Mouse (Mus musculus) heart, postnatal 25 days (tissue): ENCODE measurements around the gene Agap2. TPM values are rescaled to one million over a fixed set of nuclear protein-coding genes. Genes with fewer than 3 reads are reported as not detected.
A peak's percentile ranks its signal among the peaks of the same experiment; 100 is the strongest.

Experiments used
- DNase-seq: peaks from one replicate; pipeline ENCODE4 v3.0.0; 2022; ENCODE audit warnings: low spot score
- intact Hi-C: fragments of 180-260 bp; cut with DNase I; formaldehyde crosslinking; loops from one replicate; pipeline ENCODE4 v1.15.1; 2025
- total RNA-seq, 2 experiments: library from RNA; stranded (reverse); gene quantifications; 2 replicates each; pipeline ENCODE4 v1.2.3; 2021

Gene Agap2
- 1 to 10 TPM; 5.9 to 7.3 TPM for total RNA-seq

- intact Hi-C loops, result no loop called here
- DNase-seq, result no peak
Observed at GRCm38 (mm10) chr10:127075080-127075479, at the start of gene Agap2. Agap2 (plus strand) TSS chr10:127075284.

- intact Hi-C loops, result loop anchor here (1.0 to 2.0 kb wide), 2 partner anchors 40 to 111 kb away; no protein-coding TSS in a partner anchor
- DNase-seq, result peak; percentile 76
Observed at GRCm38 (mm10) chr10:127030336-127031296, 44.5 kb upstream of the Agap2 start, which contains the start of gene Tsfm. Tsfm (minus strand) TSS chr10:127030840.

- intact Hi-C loops, result no loop called here
- no peak for DNase-seq
Observed at GRCm38 (mm10) chr10:127033301-127033741, 41.8 kb upstream of the Agap2 start.

- DNase-seq, result no peak
- intact Hi-C loops, result no loop called here
Observed at GRCm38 (mm10) chr10:127036273-127036672, 38.8 kb upstream of the Agap2 start.

GRCm38 (mm10) chr10:127037641-127038040 lies 37.4 kb upstream of the Agap2 start:
- intact Hi-C loops, result no loop called here
- DNase-seq, result no peak

GRCm38 (mm10) chr10:127040569-127041214 lies 34.4 kb upstream of the Agap2 start:
- intact Hi-C loops, result no loop called here
- DNase-seq, result no peak

- intact Hi-C loops, result no loop called here
- DNase-seq, result no peak
Observed at GRCm38 (mm10) chr10:127041274-127041766, 33.8 kb upstream of the Agap2 start, which contains the start of the genes Mettl1 and Eef1akmt3. Mettl1 (plus strand) TSS chr10:127041414. Eef1akmt3 (minus strand) TSS chr10:127041513.

- DNase-seq, result peak; percentile 72
- intact Hi-C loops, result no loop called here
Observed at GRCm38 (mm10) chr10:127041774-127042338, 33.2 kb upstream of the Agap2 start.

- intact Hi-C loops, result no loop called here
- no peak for DNase-seq
Observed at GRCm38 (mm10) chr10:127042468-127043115, 32.5 kb upstream of the Agap2 start.

- DNase-seq, result no peak
- intact Hi-C loops, result no loop called here
Observed at GRCm38 (mm10) chr10:127043187-127043586, 31.9 kb upstream of the Agap2 start.

GRCm38 (mm10) chr10:127047954-127048353 lies 27.1 kb upstream of the Agap2 start, which contains the start of gene Cyp27b1:
Cyp27b1 (plus strand) TSS chr10:127048250.
- no peak for DNase-seq
- intact Hi-C loops, result no loop called here

- DNase-seq, result no peak
- intact Hi-C loops, result no loop called here
Observed at GRCm38 (mm10) chr10:127048608-127049394, 26.3 kb upstream of the Agap2 start.

GRCm38 (mm10) chr10:127049395-127050118 lies 25.5 kb upstream of the Agap2 start:
- intact Hi-C loops, result no loop called here

GRCm38 (mm10) chr10:127050119-127050474 lies 25.0 kb upstream of the Agap2 start:
- intact Hi-C loops, result no loop called here
- no peak for DNase-seq

More at GRCm38 (mm10) chr10:127049395-127050118, 25.5 kb upstream of the Agap2 start:
- no peak for DNase-seq

GRCm38 (mm10) chr10:127054646-127055045 lies 20.4 kb upstream of the Agap2 start:
- DNase-seq, result no peak
- intact Hi-C loops, result no loop called here

- no peak for DNase-seq
- intact Hi-C loops, result no loop called here
Observed at GRCm38 (mm10) chr10:127055406-127055805, 19.7 kb upstream of the Agap2 start.

- DNase-seq, result no peak
- intact Hi-C loops, result no loop called here
Observed at GRCm38 (mm10) chr10:127056490-127056889, 18.6 kb upstream of the Agap2 start.

GRCm38 (mm10) chr10:127058161-127058560 lies 16.9 kb upstream of the Agap2 start:
- intact Hi-C loops, result no loop called here
- no peak for DNase-seq
